Mouse (Mus musculus) midbrain, embryonic 12.5 days (tissue): ENCODE results near the gene Irgm2. TPM values are rescaled to one million over a fixed set of nuclear protein-coding genes. Genes with fewer than 3 reads are reported as not detected.
"Not testable (repeated sequence)": the region's sequence is repeated elsewhere in the genome, so short reads cannot be mapped to it uniquely, and the experiment has no call there.

ENCODE experiments used
- ATAC-seq: fragments of 200-750 bp; cut with Nextera tagmentation; 2 replicates; pipeline ENCODE4 v1.8.0; 2017; ENCODE audit warnings: low read depth, moderate TSS enrichment, moderate library complexity; ENCODE audit not compliant: low FRiP score
- H3K27ac ChIP-seq: fragments of 300-500 bp; sonication (generic); replicated peaks from 2 replicates; pipeline ENCODE4 v1.5.1; 2016; ENCODE audit warnings: mild to moderate bottlenecking
- H3K27me3 ChIP-seq: fragments of 300-500 bp; sonication (generic); 2 replicates; pipeline ENCODE4 v1.6.1; 2016; ENCODE audit warnings: mild to moderate bottlenecking
- H3K36me3 ChIP-seq: fragments of 300-500 bp; sonication (generic); 2 replicates; pipeline ENCODE4 v1.6.1; 2016
- H3K4me1 ChIP-seq: fragments of 300-500 bp; sonication (generic); 2 replicates; pipeline ENCODE4 v1.6.1; 2016
- H3K4me2 ChIP-seq: fragments of 300-500 bp; sonication (generic); replicated peaks from 2 replicates; pipeline ENCODE4 v1.6.1; 2016; ENCODE audit warnings: mild to moderate bottlenecking, moderate library complexity
- H3K4me3 ChIP-seq: fragments of 300-500 bp; sonication (generic); 2 replicates; pipeline ENCODE4 v1.5.1; 2016; ENCODE audit warnings: mild to moderate bottlenecking
- H3K9ac ChIP-seq: fragments of 300-500 bp; sonication (generic); replicated peaks from 2 replicates; pipeline ENCODE4 v1.6.1; 2016; ENCODE audit warnings: mild to moderate bottlenecking, moderate library complexity
- H3K9me3 ChIP-seq: fragments of 300-500 bp; sonication (generic); 2 replicates; pipeline ENCODE4 v1.6.1; 2016; ENCODE audit warnings: mild to moderate bottlenecking
- WGBS: fragments of 180-500 bp; shearing (Covaris S2); methylation state at CpG from one replicate; pipeline ENCODE4 v1.1.7; 2016; 5-methylcytosine and 5-hydroxymethylcytosine counted together
- polyA plus RNA-seq: library from polyadenylated mRNA; unstranded; fragments of >200 nt; fragmentation: Nextera tagmentation; extraction: Ambion mirVana; gene quantifications from 2 replicates; pipeline ENCODE4 v1.2.1, GENCODE M21; 2016

The Irgm2 gene
- polyA plus RNA-seq, result 0.55 and 0.97 TPM in 2 replicates

DNA sequence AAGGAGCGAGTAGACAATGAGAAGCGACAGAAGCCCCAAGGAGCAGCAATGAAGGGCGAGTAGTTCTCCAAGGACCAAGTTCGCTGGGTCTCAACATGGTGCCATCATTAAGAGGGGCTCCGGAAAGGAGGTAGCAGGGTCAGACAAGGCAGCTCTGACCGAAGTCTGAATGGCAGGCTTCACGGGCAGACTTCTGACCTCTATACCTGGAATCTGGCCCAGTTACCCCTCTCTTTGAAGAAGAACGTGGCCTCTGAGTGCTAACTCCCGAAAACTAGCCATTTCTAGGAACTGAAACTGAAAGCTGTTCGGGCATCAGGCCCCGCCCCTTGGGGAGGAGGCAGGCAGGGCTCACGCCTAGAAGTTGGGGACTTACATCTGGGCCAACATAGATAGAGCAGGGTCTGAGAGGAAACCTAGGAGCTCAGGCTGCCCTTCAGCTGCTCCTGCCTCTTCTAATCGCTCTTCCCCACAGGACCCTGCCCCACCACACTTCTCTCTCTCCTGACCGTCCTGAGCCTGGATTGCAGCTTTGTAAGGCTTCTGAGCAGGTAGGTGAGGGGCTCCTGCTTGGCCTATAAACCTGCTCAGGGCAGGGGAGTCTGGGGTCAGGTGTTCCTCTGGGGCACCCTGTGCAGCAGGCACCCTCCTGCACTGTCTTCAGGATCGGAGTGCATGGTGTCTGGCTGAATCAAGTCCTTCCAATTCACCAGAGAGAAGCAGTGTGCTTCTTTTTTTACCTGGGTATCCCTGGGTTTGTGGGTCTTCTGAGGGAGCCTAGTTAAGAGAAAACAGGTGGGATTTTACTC, at the start of gene Irgm2, which contains the start of gene Igtp:
Gene Irgm2 (plus strand): TSS at position 390 of the 809 bp plus-strand sequence.
Gene Igtp (plus strand): TSS at position 328 of the 809 bp plus-strand sequence.
- H3K36me3 ChIP-seq, H3K9ac ChIP-seq, H3K27me3 ChIP-seq, H3K4me1 ChIP-seq, H3K27ac ChIP-seq, H3K9me3 ChIP-seq, ATAC-seq: not testable (repeated sequence)
- WGBS, result 10% methylated on average over 14 of the region's 15 CpGs
- Histone ChIP-seq H3K4me2 (peak within 1 kb of the TSS; percentile 55), H3K4me3 (peak within 1 kb of the TSS; percentile 39)

DNA sequence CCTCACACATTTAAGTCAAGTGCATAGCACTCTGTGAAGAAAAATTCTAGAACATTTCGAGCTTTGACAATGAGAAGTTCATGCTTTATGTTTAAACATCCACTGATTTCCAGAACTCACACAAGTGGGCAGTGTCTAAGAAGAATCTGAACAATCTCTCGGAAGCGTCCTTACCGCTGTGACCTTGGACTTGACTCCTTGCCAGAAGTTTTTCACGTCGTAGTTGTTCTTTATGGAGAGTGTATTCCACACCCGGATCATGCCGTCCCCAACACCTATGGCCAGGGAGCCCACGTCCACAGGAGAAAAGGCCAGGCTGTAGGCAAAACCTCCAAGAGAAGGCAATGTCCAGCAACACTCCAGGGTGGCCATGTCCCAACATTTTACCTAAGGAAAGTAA, 44.0 kb upstream of the Irgm2 start:
- peaks cover 73% of the 10 kb centered on the region for H3K36me3 ChIP-seq
- no peaks in the 10 kb centered on the region for H3K27me3 ChIP-seq
- H3K4me1 ChIP-seq, result no peaks in the 10 kb centered on the region
- no peak overlapping the region for H3K4me3 ChIP-seq
- H3K4me2 ChIP-seq, result no peak overlapping the region
- 95% methylated on average over 9 of the region's 9 CpGs for WGBS
- H3K27ac ChIP-seq, result no peak overlapping the region
- no peaks in the 10 kb centered on the region for H3K9me3 ChIP-seq
- no peak for ATAC-seq
- H3K9ac ChIP-seq, result no peak overlapping the region

DNA sequence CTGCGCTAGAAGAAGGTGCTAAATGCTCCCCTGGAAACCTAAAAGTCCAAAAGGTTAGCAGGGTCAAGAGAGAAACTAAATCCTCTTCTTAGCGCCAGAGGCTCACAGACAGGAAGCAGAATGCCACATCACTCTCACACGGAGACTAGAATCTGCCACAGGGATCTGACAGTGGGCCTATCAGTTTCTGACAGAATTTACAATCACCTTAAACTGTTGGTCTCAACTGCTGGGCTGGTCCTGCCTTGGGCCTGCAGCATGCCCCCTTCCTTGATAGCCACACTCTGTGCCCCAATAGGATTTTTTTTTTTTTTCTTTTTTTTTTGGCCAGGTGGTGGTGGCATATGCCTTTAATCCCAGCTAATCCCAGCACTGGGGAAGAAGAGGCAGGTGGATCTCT, 42.5 kb upstream of the Irgm2 start:
- Histone ChIP-seq H3K9ac (no peak overlapping the region), H3K9me3 (no peaks in the 10 kb centered on the region), H3K27me3 (no peaks in the 10 kb centered on the region), H3K4me1 (no peaks in the 10 kb centered on the region), H3K4me3 (no peak overlapping the region), H3K4me2 (no peak overlapping the region), H3K27ac (no peak overlapping the region), H3K36me3 (peaks cover 75% of the 10 kb centered on the region)
- no peak for ATAC-seq
- WGBS, result 87% methylated on average over 3 of the region's 3 CpGs

DNA sequence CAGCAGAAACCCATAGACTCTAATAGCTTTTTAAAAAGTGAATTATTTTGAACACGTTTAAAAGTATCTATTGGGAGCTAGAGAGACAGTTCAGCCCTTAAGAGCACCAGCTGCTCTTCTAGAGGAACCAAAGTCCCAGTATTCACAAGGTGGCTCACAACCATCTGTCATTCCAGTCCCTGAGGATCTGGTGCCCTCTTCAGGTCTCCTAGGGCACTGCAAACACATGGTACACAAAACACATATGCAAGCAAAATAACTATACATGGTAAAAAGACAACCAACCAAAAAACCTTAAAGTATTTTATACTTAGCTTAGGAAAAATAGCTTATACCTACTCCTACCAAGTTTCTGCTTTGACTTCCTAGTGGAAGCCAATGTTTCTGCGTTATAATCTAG, 34.3 kb upstream of the Irgm2 start:
- 89% methylated on average over 2 of the region's 2 CpGs for WGBS
- peaks cover 56% of the 10 kb centered on the region for H3K36me3 ChIP-seq

DNA sequence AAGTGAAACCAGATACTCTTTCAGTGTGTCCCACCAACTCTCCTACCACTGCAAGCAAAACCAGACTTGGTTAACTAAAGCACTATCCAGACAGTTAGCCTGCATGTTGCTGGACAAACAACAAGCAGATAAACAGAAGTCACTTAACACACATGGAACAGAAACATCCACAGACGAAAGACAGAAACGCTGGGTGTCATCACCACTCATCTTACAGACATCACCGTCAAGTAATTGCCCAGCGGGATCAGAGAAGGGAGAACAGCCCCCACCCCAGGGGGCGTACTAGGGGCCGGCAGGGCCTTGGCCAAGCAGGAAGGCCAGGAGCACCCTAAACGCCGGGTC, 31.6 kb upstream of the Irgm2 start:
- Histone ChIP-seq H3K4me3 (peak overlapping the region; percentile 93), H3K4me2 (peak overlapping the region; percentile 77), H3K4me1 (peaks cover 18% of the 10 kb centered on the region), H3K27ac (peak overlapping the region; percentile 55), H3K9ac (peak overlapping the region; percentile 78), H3K36me3 (peaks cover 33% of the 10 kb centered on the region), H3K9me3 (0 out of 2 replicates have a peak, but pooled peaks cover 2% of the 10 kb centered on the region), H3K27me3 (no peaks in the 10 kb centered on the region)
- WGBS, result under 1% methylated on average over 8 of the region's 8 CpGs
- ATAC-seq, result no peak

More for the DNA sequence above, 34.3 kb upstream of the Irgm2 start:
- ATAC-seq, result no peak
- H3K27ac ChIP-seq, result no peak overlapping the region
- H3K27me3 ChIP-seq, result no peaks in the 10 kb centered on the region
- H3K9ac ChIP-seq, result no peak overlapping the region
- peaks cover 7% of the 10 kb centered on the region for H3K4me1 ChIP-seq
- no peak overlapping the region for H3K4me2 ChIP-seq
- H3K4me3 ChIP-seq, result no peak overlapping the region
- H3K9me3 ChIP-seq, result 0 out of 2 replicates have a peak, but pooled peaks cover 2% of the 10 kb centered on the region

DNA sequence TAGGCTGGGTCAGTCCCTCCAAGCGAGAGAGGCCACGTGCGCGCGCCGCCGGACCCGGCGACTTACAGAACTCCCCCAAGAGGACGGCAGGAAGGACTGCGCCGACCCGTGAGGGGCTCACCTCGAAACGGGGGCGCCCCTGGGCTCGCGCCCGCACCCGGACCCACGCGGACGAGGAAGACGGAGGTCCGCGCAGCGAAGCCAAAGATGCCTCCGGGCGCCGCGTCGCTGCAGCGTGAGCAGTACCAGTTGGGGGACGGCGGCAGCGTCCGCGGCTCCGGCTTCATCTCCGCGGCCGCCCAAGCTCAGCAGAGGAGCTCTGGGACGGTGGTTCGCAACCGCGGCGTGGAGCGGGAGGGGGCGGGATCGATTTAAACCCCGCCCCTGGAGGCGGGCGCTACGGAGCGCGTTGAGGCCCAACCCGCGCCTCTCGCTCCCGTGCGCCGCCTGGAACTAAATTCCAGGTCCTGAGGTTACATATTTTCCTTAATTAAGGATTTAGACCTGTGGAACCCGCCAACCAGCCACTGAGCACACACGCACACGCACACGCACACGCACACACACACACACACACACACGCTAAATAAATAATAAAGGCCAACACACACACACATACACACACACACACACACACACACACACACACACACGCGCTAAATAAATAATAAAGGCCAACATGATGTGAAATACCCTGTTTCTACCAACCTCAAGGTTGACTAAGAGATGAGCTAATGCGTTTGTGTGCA, 31.1 kb upstream of the Irgm2 start, which contains the start of gene Gemin5:
Gene Gemin5 (minus strand): TSS at position 373 of the 749 bp plus-strand sequence.
- ATAC-seq, result peak; percentile 77
- H3K36me3 ChIP-seq, result peaks cover 31% of the 10 kb centered on the region
- WGBS, result 1% methylated on average over 71 of the region's 71 CpGs
- peak within 1 kb of the TSS; percentile 78 for H3K9ac ChIP-seq
- peak within 1 kb of the TSS; percentile 77 for H3K4me2 ChIP-seq
- H3K4me1 ChIP-seq, result peaks cover 22% of the 10 kb centered on the region
- H3K4me3 ChIP-seq, result peak within 1 kb of the TSS; percentile 93
- 0 out of 2 replicates have a peak, but pooled peaks cover 2% of the 10 kb centered on the region for H3K9me3 ChIP-seq
- peak within 1 kb of the TSS; percentile 55 for H3K27ac ChIP-seq
- no peaks in the 10 kb centered on the region for H3K27me3 ChIP-seq

DNA sequence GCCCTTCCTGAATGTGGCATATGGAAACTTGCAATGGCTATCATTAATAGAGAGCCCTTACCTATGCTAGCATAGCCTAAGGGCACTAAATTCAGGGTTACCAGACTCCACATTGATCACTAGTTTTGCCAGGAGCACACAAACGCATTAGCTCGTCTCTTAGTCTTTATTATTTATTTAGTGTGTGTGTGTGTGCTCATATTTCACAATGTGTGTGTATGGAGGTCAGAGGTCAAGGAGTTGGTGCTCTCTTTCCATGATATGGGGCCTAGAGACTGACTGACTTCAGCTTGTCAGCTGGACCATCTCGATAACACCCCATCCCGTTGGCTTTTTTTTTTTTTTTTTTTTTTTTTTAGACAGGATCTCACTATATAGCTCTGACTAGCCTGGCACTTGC, 29.8 kb upstream of the Irgm2 start:
- ATAC-seq, result no peak
- 92% methylated on average over 4 of the region's 4 CpGs for WGBS
- Histone ChIP-seq H3K9me3 (0 out of 2 replicates have a peak, but pooled peaks cover 2% of the 10 kb centered on the region), H3K27ac (no peak overlapping the region), H3K9ac (no peak overlapping the region), H3K4me1 (peaks cover 22% of the 10 kb centered on the region), H3K4me2 (no peak overlapping the region), H3K36me3 (peaks cover 35% of the 10 kb centered on the region), H3K4me3 (no peak overlapping the region), H3K27me3 (no peaks in the 10 kb centered on the region)

DNA sequence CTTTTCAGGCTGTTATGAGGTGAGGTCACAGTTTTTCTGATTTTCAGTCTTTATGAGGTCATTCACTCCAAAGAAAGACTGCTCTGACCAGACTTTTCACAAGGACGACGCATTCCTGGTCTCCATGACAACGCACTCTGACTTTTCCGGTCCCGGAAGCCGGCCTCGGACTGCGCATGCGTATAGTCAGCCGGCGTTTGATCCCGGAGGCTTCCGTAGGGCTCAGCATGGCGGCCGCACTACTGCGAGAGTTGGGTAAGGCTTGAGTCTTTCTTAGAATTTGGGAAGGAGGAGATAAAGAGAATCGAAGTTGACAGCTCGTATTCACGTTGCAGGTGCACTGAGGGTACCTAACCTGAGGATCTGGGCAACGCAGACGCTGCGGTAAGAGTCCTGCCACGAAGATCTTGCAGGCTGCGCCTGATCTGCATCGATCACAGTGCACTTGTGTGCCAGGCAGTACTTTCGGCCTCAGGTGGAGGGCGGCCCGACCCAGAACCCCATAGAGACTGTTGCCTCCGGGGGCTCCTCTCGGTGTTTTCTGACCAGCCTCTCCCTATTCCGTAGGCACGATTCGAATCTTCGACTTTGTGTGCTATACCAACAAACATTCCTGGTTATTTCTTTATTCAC, 27.8 kb upstream of the Irgm2 start, which contains the start of gene Mrpl22:
Gene Mrpl22 (plus strand): TSS at position 203 of the 633 bp plus-strand sequence.
- WGBS, result under 1% methylated on average over 34 of the region's 34 CpGs
- no peak within 1 kb of the TSS for H3K27ac ChIP-seq

DNA sequence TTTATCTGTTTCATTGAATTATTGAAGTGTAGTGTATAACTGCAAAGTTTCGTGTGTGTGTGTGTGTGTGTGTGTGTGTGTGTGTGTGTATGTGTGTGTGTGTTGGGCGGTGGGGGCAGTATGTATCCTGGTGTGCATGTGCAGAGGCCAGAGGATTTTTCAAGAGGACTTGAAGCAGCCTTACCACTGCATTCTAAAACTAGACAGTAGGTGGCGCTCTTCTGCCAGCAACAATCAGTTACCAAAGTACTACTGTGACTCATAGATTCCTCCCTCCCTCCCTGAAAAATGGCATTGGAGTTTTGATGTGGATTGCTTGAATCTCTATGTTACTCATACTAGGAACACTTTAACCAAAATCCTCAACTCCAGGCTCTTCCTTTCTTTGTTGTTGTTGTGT, 19.9 kb upstream of the Irgm2 start:
- no peak overlapping the region for H3K9ac ChIP-seq
- H3K4me1 ChIP-seq, result no peaks in the 10 kb centered on the region
- H3K9me3 ChIP-seq, result no peaks in the 10 kb centered on the region
- ATAC-seq, result no peak
- H3K27ac ChIP-seq, result no peak overlapping the region
- no peak overlapping the region for H3K4me2 ChIP-seq
- no peak overlapping the region for H3K4me3 ChIP-seq
- H3K36me3 ChIP-seq, result peaks cover 48% of the 10 kb centered on the region
- no peaks in the 10 kb centered on the region for H3K27me3 ChIP-seq
- 28% methylated on average over 3 of the region's 3 CpGs for WGBS

More for the DNA sequence above, 27.8 kb upstream of the Irgm2 start, which contains the start of gene Mrpl22:
- peaks cover 22% of the 10 kb centered on the region for H3K4me1 ChIP-seq
- H3K4me2 ChIP-seq, result peak within 1 kb of the TSS; percentile 84
- H3K9ac ChIP-seq, result peak within 1 kb of the TSS; percentile 78
- peak within 1 kb of the TSS; percentile 78 for H3K4me3 ChIP-seq
- peaks cover 35% of the 10 kb centered on the region for H3K36me3 ChIP-seq
- no peaks in the 10 kb centered on the region for H3K27me3 ChIP-seq
- no peaks in the 10 kb centered on the region for H3K9me3 ChIP-seq
- ATAC-seq, result peak; percentile 75

DNA sequence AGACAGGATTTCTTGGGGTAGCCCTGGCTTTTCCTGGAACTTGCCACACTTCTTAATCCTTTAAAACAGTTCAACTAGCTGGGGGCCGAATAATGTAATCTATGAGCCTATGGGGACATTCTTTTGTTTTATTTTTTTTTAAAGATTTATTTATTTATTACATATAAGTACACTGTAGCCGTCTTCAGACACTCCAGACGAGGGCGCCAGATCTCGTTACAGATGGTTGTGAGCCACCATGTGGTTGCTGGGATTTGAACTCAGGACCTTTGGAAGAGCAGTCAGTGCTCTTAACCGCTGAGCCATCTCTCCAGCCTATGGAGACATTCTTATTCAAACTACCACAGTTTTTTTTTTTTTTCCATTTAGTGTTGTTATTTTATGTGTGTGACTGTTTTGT, 19.4 kb upstream of the Irgm2 start:
- not testable (repeated sequence) for H3K9me3 ChIP-seq, H3K27ac ChIP-seq, H3K4me1 ChIP-seq, ATAC-seq, H3K4me3 ChIP-seq, H3K4me2 ChIP-seq, H3K27me3 ChIP-seq, H3K9ac ChIP-seq
- H3K36me3 ChIP-seq, result peaks cover 44% of the 10 kb centered on the region
- 94% methylated on average over 6 of the region's 6 CpGs for WGBS

DNA sequence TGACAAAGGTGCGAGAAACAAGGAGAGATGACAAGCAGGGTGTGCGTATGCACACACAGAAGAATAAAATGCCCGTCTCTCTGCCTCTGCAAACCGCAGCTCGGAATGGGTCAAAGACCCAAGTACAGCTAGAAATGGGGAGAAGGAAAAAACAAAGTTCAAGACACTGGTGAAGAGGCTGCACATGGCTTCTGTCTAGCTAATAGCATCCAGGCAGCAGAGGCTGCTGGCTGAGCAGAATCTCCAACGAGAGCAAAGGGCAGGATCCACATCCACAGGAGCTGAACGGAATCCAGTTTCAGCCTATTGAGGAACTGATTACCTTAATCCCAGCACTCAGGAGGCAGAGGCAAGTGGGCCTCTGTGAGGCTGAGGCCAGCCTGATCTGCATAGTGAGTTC, 18.7 kb upstream of the Irgm2 start:
- Histone ChIP-seq H3K4me3 (no peak overlapping the region), H3K36me3 (peaks cover 36% of the 10 kb centered on the region), H3K4me2 (no peak overlapping the region), H3K9ac (no peak overlapping the region), H3K4me1 (no peaks in the 10 kb centered on the region), H3K27ac (no peak overlapping the region), H3K27me3 (no peaks in the 10 kb centered on the region), H3K9me3 (no peaks in the 10 kb centered on the region)
- no peak for ATAC-seq
- WGBS, result 88% methylated on average over 7 of the region's 7 CpGs
